Mouse (Mus musculus) heart, postnatal 0 days (tissue): Measurements from ENCODE around the gene Dnah8.

Experiments used
- CTCF ChIP-seq: IDR thresholded peaks from 2 replicates; pipeline ENCODE4 v1.5.1; 2016; ENCODE audit warnings: antibody characterized with exemption, control low read depth, low read depth
- EP300 ChIP-seq: IDR thresholded peaks from 2 replicates; pipeline ENCODE4 v1.6.1; 2016; ENCODE audit warnings: antibody characterized with exemption, low read depth

GRCm38 (mm10) chr17:30878626-30879025 lies 254.5 kb downstream of the Dnah8 start:
- TF ChIP-seq CTCF: no peak
- TF ChIP-seq EP300: no peak
